Mouse (Mus musculus) liver, embryonic 14.5 days (tissue): Measurements from ENCODE around the gene Pp2d1.

Source experiments
- CTCF ChIP-seq: IDR thresholded peaks from 2 replicates; pipeline ENCODE4 v1.5.1; 2016; ENCODE audit warnings: antibody characterized with exemption, low read depth, control low read depth
- EP300 ChIP-seq: IDR thresholded peaks from 2 replicates; pipeline ENCODE4 v1.6.1; 2016; ENCODE audit warnings: antibody characterized with exemption, low read depth

DNA sequence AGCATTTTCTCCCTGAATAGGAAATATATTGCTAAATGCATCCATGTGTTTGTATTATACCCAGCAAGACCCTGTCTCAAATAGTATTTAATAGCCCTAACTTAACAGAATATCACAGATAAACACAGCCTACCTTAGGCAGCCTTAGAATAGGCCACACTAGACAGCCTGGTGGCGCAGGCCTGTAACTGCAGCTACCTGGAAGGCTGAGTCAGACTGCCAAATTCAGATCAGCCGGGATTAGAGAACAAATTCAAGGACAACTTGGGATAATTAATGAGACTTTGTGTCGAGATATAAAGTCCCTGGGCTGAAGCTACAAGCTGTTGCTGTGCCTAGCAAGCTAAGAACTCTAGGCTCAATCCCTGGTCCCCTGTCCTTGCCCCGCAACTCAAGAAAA is 14.8 kb upstream of the Pp2d1 start:
- TF ChIP-seq EP300 = no peak
- TF ChIP-seq CTCF = peak; percentile 85
